Mouse (Mus musculus) bone marrow macrophage, adult 2 months (primary cell): ENCODE data around the gene Hist1h2bq.
"Not testable (repeated sequence)": the region's sequence is repeated elsewhere in the genome, so short reads cannot be mapped to it uniquely, and the experiment has no call there.

Experiments
- CTCF ChIP-seq: IDR thresholded peaks from 2 replicates; pipeline ENCODE4 v1.5.1; 2012; ENCODE audit warnings: low read depth, mild to moderate bottlenecking, low read length, moderate library complexity
- POLR2A ChIP-seq: IDR thresholded peaks from 2 replicates; pipeline ENCODE4 v1.6.1; 2012; ENCODE audit warnings: mild to moderate bottlenecking, low read depth, low read length, borderline replicate concordance

DNA sequence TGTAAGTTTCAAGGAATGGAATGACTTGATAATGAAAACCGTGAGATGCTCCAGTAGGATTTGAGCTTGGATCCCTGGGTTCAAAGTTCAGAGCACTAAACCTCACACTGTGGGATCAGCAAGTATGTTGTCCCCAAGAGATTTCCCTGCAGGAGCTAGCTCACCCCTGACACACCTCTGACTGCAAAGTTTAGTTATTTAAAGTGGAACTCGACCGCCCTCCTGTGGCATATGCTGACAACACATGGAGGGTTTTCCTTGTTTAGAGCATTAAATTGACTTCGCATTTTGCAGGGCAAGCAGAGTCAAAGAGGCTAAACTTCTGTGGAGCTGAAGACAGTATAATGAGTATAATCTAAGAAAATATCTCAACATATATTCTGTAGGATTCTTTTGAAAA lies 6.9 kb downstream of the Hist1h2bq start:
- TF ChIP-seq POLR2A, CTCF: not testable (repeated sequence)
